In genomic region chr8:124270504-124270903, GRCm38 (mm10) we compare ENCODE assay signal across 13 mouse cellular contexts. TPM values are rescaled to one million over a fixed set of nuclear protein-coding genes. Genes with fewer than 3 reads are reported as not detected.
DNase-seq lines count a peak whose midpoint lies in the region; ATAC-seq lines count a peak whose summit lies in the region.
"Had no signal": no experiment of that assay in that cellular context is flagged by ENCODE, and none has a peak within 500 bp of the region (broad histone marks: within the 10 kb centered on the region; RNA-seq: fewer than 3 reads in every experiment).

No protein-coding gene starts in this region.

- H3K4me3 ChIP-seq in forebrain, embryonic 12.5 days (replicated peaks): no peak overlapping the region
- H3K4me3 ChIP-seq in forebrain, embryonic 10.5 days: no peak overlapping the region
- H3K4me3 ChIP-seq in hindbrain, embryonic 14.5 days (replicated peaks; ENCODE audit: low read length): no peak overlapping the region
- no peak overlapping the region for H3K4me3 ChIP-seq in hindbrain, embryonic 16.5 days (ENCODE audit: low read length)
- no peak overlapping the region for H3K4me3 ChIP-seq in midbrain, embryonic 13.5 days (replicated peaks)
- H3K4me3 ChIP-seq in midbrain, embryonic 15.5 days: no peak overlapping the region
- H3K4me3 ChIP-seq in neural tube, embryonic 15.5 days (replicated peaks): no peak overlapping the region
- H3K4me3 ChIP-seq: liver, embryonic 13.5 days had no signal

- WGBS in forebrain, embryonic 12.5 days: 96% methylated on average over 6 of the region's 6 CpGs
- WGBS in forebrain, embryonic 10.5 days: 92% methylated on average over 6 of the region's 6 CpGs
- WGBS in hindbrain, embryonic 14.5 days: 86% methylated on average over 6 of the region's 6 CpGs
- 90% methylated on average over 6 of the region's 6 CpGs for WGBS in hindbrain, embryonic 16.5 days
- 92% methylated on average over 6 of the region's 6 CpGs for WGBS in midbrain, embryonic 13.5 days
- WGBS in midbrain, embryonic 15.5 days: 91% methylated on average over 6 of the region's 6 CpGs
- whole genome bisulfite sequencing in neural tube, embryonic 15.5 days: 77% methylated on average over 6 of the region's 6 CpGs

- H3K9me3 ChIP-seq in forebrain, embryonic 12.5 days: peaks cover 1% of the 10 kb centered on the region; the same call in 1 of the 2 replicates
- H3K9me3 ChIP-seq in forebrain, embryonic 10.5 days: peaks cover 1% of the 10 kb centered on the region; the same call in 1 of the 2 replicates
- no peaks in the 10 kb centered on the region for H3K9me3 ChIP-seq in hindbrain, embryonic 14.5 days (ENCODE audit: control insufficient read depth, low read length)
- no peaks in the 10 kb centered on the region for H3K9me3 ChIP-seq in hindbrain, embryonic 16.5 days (ENCODE audit: control insufficient read depth, low read length)
- H3K9me3 ChIP-seq in midbrain, embryonic 13.5 days: no peaks in the 10 kb centered on the region
- no peaks in the 10 kb centered on the region for H3K9me3 ChIP-seq in midbrain, embryonic 15.5 days
- H3K9me3 ChIP-seq in neural tube, embryonic 15.5 days (replicated peaks): no peaks in the 10 kb centered on the region
- H3K9me3 ChIP-seq: liver, embryonic 13.5 days had no signal

- ATAC-seq in forebrain, embryonic 12.5 days (ENCODE audit: low FRiP score): no peak
- ATAC-seq in hindbrain, embryonic 14.5 days (ENCODE audit: low FRiP score): no peak
- no peak for ATAC-seq in hindbrain, embryonic 16.5 days
- no peak for ATAC-seq in midbrain, embryonic 13.5 days
- no peak for ATAC-seq in midbrain, embryonic 15.5 days (replicated peaks)
- ATAC-seq in neural tube, embryonic 15.5 days (ENCODE audit: low FRiP score): no peak
- ATAC-seq: forebrain, embryonic 14.5 days had no signal

- H3K4me1 ChIP-seq in forebrain, embryonic 12.5 days: peaks cover 22% of the 10 kb centered on the region
- H3K4me1 ChIP-seq in forebrain, embryonic 10.5 days: peaks cover 27% of the 10 kb centered on the region
- peaks cover 31% of the 10 kb centered on the region for H3K4me1 ChIP-seq in hindbrain, embryonic 14.5 days (replicated peaks; ENCODE audit: control insufficient read depth, insufficient read depth, low read length)
- H3K4me1 ChIP-seq in hindbrain, embryonic 16.5 days (ENCODE audit: control insufficient read depth, insufficient read depth, low read depth, low read length): peaks cover 11% of the 10 kb centered on the region
- H3K4me1 ChIP-seq in midbrain, embryonic 13.5 days (replicated peaks): peaks cover 44% of the 10 kb centered on the region
- peaks cover 20% of the 10 kb centered on the region for H3K4me1 ChIP-seq in midbrain, embryonic 15.5 days
- peaks cover 61% of the 10 kb centered on the region for H3K4me1 ChIP-seq in neural tube, embryonic 15.5 days

- H3K27me3 ChIP-seq in forebrain, embryonic 12.5 days: no peaks in the 10 kb centered on the region
- no peaks in the 10 kb centered on the region for H3K27me3 ChIP-seq in forebrain, embryonic 10.5 days (ENCODE audit: poor library complexity, severe bottlenecking)
- H3K27me3 ChIP-seq in hindbrain, embryonic 14.5 days (ENCODE audit: control insufficient read depth, insufficient read depth, low read length): no peaks in the 10 kb centered on the region
- H3K27me3 ChIP-seq in hindbrain, embryonic 16.5 days (replicated peaks; ENCODE audit: control insufficient read depth, insufficient read depth, low read length): no peaks in the 10 kb centered on the region
- H3K27me3 ChIP-seq in midbrain, embryonic 13.5 days: no peaks in the 10 kb centered on the region
- H3K27me3 ChIP-seq in midbrain, embryonic 15.5 days (replicated peaks): no peaks in the 10 kb centered on the region
- no peaks in the 10 kb centered on the region for H3K27me3 ChIP-seq in neural tube, embryonic 15.5 days (replicated peaks)
- H3K27me3 ChIP-seq: liver, embryonic 13.5 days had no signal

- no peak overlapping the region for H3K4me2 ChIP-seq in forebrain, embryonic 12.5 days
- no peak overlapping the region for H3K4me2 ChIP-seq in hindbrain, embryonic 14.5 days (replicated peaks)
- no peak overlapping the region for H3K4me2 ChIP-seq in hindbrain, embryonic 16.5 days (ENCODE audit: low read length)
- no peak overlapping the region for H3K4me2 ChIP-seq in midbrain, embryonic 13.5 days (replicated peaks)
- no peak overlapping the region for H3K4me2 ChIP-seq in midbrain, embryonic 15.5 days
- no peak overlapping the region for H3K4me2 ChIP-seq in neural tube, embryonic 15.5 days
- H3K4me2 ChIP-seq: liver, embryonic 13.5 days; midbrain, embryonic 11.5 days had no signal

- no peak overlapping the region for H3K9ac ChIP-seq in forebrain, embryonic 12.5 days
- no peak overlapping the region for H3K9ac ChIP-seq in hindbrain, embryonic 14.5 days
- no peak overlapping the region for H3K9ac ChIP-seq in hindbrain, embryonic 16.5 days (ENCODE audit: low read depth, low read length)
- H3K9ac ChIP-seq in midbrain, embryonic 13.5 days (replicated peaks): no peak overlapping the region
- H3K9ac ChIP-seq in midbrain, embryonic 15.5 days: no peak overlapping the region
- no peak overlapping the region for H3K9ac ChIP-seq in neural tube, embryonic 15.5 days (replicated peaks)
- H3K9ac ChIP-seq: liver, embryonic 13.5 days had no signal

- H3K27ac ChIP-seq in forebrain, embryonic 12.5 days: 0 out of 2 replicates have a peak overlapping the region, but pooled peaks have one; percentile 5
- H3K27ac ChIP-seq in forebrain, embryonic 10.5 days: no peak overlapping the region
- H3K27ac ChIP-seq in hindbrain, embryonic 14.5 days: peak overlapping the region; percentile 59
- no peak overlapping the region for H3K27ac ChIP-seq in hindbrain, embryonic 16.5 days (ENCODE audit: low read depth, low read length)
- 0 out of 2 replicates have a peak overlapping the region, but pooled peaks have one; percentile 21 for H3K27ac ChIP-seq in midbrain, embryonic 13.5 days
- H3K27ac ChIP-seq in midbrain, embryonic 15.5 days: no peak overlapping the region
- H3K27ac ChIP-seq in neural tube, embryonic 15.5 days (replicated peaks): peak overlapping the region; percentile 63
- H3K27ac ChIP-seq: liver, embryonic 13.5 days had no signal

- peaks cover under 1% of the 10 kb centered on the region; the same call in 1 of the 2 replicates for H3K36me3 ChIP-seq in forebrain, embryonic 12.5 days (replicated peaks)
- peaks cover 21% of the 10 kb centered on the region for H3K36me3 ChIP-seq in forebrain, embryonic 10.5 days (replicated peaks)
- no peaks in the 10 kb centered on the region for H3K36me3 ChIP-seq in hindbrain, embryonic 14.5 days (replicated peaks; ENCODE audit: control insufficient read depth, insufficient read depth)
- H3K36me3 ChIP-seq in hindbrain, embryonic 16.5 days (ENCODE audit: control insufficient read depth, insufficient read depth, low read length): no peaks in the 10 kb centered on the region
- no peaks in the 10 kb centered on the region; the same call in 1 of the 2 replicates for H3K36me3 ChIP-seq in midbrain, embryonic 13.5 days
- no peaks in the 10 kb centered on the region for H3K36me3 ChIP-seq in midbrain, embryonic 15.5 days (replicated peaks)
- no peaks in the 10 kb centered on the region for H3K36me3 ChIP-seq in neural tube, embryonic 15.5 days

- no peak for DNase-seq in forebrain, embryonic 10.5 days (ENCODE audit: extremely low spot score, low spot score)
- no peak for DNase-seq in hindbrain, embryonic 14.5 days (ENCODE audit: low spot score)
- DNase-seq in left cerebral cortex, adult 9 months (ENCODE audit: low spot score in 2 of 2): no peak
- DNase-seq: cerebellum, postnatal 14 days; kidney, postnatal 36 days; liver, embryonic 13.5 days had no signal

RNA-seq across cellular contexts. Expression of gene Galnt2, which starts 39.3 kb away (rescaled TPM):
- 62.5 and 71.8 TPM in 2 replicates for polyA plus RNA-seq in forebrain, embryonic 12.5 days (2016; fragmentation: Nextera tagmentation; extraction: Ambion mirVana)
- polyA plus RNA-seq in forebrain, embryonic 10.5 days (2016; fragmentation: Nextera tagmentation; extraction: Ambion mirVana): 40.7 and 40.9 TPM in 2 replicates
- 62.9 and 70.6 TPM in 2 replicates for polyA plus RNA-seq in hindbrain, embryonic 14.5 days (2014; fragmentation: Nextera tagmentation; extraction: Ambion mirVana)
- polyA plus RNA-seq in hindbrain, embryonic 16.5 days (2015; fragmentation: Nextera tagmentation; extraction: Ambion mirVana): 33.8 and 40.2 TPM in 2 replicates
- polyA plus RNA-seq in midbrain, embryonic 13.5 days (2015; fragmentation: Nextera tagmentation; extraction: Ambion mirVana): 47.2 and 53.5 TPM in 2 replicates
- polyA plus RNA-seq in midbrain, embryonic 15.5 days (2015; fragmentation: Nextera tagmentation; extraction: Ambion mirVana): 67.4 and 78.1 TPM in 2 replicates
- polyA plus RNA-seq in neural tube, embryonic 15.5 days (2015; fragmentation: Nextera tagmentation; extraction: Ambion mirVana): 59.7 and 62.7 TPM in 2 replicates

Comparison
In these comparisons a context has a peak if more than half of its experiments do, and no peak if none do; other contexts are left out.
1. H3K27ac ChIP-seq: peak in forebrain, embryonic 12.5 days (single experiment), hindbrain, embryonic 14.5 days (single experiment), midbrain, embryonic 13.5 days (single experiment) and neural tube, embryonic 15.5 days (single experiment); none in forebrain, embryonic 10.5 days (single experiment), hindbrain, embryonic 16.5 days (single experiment) and midbrain, embryonic 15.5 days (single experiment).